Mouse (Mus musculus) splenic B cell, adult 2 months (primary cell): ENCODE results near the gene Psma2.

Experiments used
- DNase-seq: peaks from one replicate; pipeline ENCODE4 v3.0.0-alpha.2; 2011; ENCODE audit warnings: low read depth, low spot score
- H3K27me3 ChIP-seq: 2 replicates; pipeline ENCODE4 v1.6.1; 2012; ENCODE audit warnings: mild to moderate bottlenecking, low read length, moderate library complexity, mixed read lengths; ENCODE audit not compliant: control insufficient read depth, poor library complexity, insufficient read depth, severe bottlenecking
- H3K36me3 ChIP-seq: 2 replicates; pipeline ENCODE4 v1.6.1; 2012; ENCODE audit warnings: mild to moderate bottlenecking, low read length, moderate library complexity, mixed read lengths; ENCODE audit not compliant: control insufficient read depth, poor library complexity, insufficient read depth, severe bottlenecking

Gene Psma2

GRCm38 (mm10) chr13:14612926-14613529, at the start of gene Psma2, which contains the start of gene Mrpl32:
Psma2 (plus strand) TSS chr13:14613240.
Mrpl32 (minus strand) TSS chr13:14613165.
- DNase-seq = peak; percentile 99
- Histone ChIP-seq H3K27me3 (no peaks in the 10 kb centered on the region), H3K36me3 (peaks cover 6% of the 10 kb centered on the region)

GRCm38 (mm10) chr13:14574128-14574527, 38.9 kb upstream of the Psma2 start:
- no peak for DNase-seq
- Histone ChIP-seq H3K27me3 (no peaks in the 10 kb centered on the region), H3K36me3 (no peaks in the 10 kb centered on the region)

GRCm38 (mm10) chr13:14580392-14580791, 32.6 kb upstream of the Psma2 start:
- Histone ChIP-seq H3K27me3 (no peaks in the 10 kb centered on the region), H3K36me3 (no peaks in the 10 kb centered on the region)
- DNase-seq = no peak

GRCm38 (mm10) chr13:14602744-14603143, 10.3 kb upstream of the Psma2 start:
- Histone ChIP-seq H3K36me3 (no peaks in the 10 kb centered on the region), H3K27me3 (no peaks in the 10 kb centered on the region)
- DNase-seq = no peak

GRCm38 (mm10) chr13:14607616-14608015, 5.4 kb upstream of the Psma2 start:
- peaks cover 1% of the 10 kb centered on the region for H3K36me3 ChIP-seq
- no peak for DNase-seq
- H3K27me3 ChIP-seq = no peaks in the 10 kb centered on the region

- peaks cover 6% of the 10 kb centered on the region for H3K36me3 ChIP-seq
- no peaks in the 10 kb centered on the region for H3K27me3 ChIP-seq
- DNase-seq = no peak
These were observed 577 bp upstream of the Psma2 start for GRCm38 (mm10) chr13:14612463-14612862.

- Histone ChIP-seq H3K36me3 (peaks cover 6% of the 10 kb centered on the region), H3K27me3 (no peaks in the 10 kb centered on the region)
- DNase-seq = peak; percentile 39
These were observed 513 bp downstream of the Psma2 start for GRCm38 (mm10) chr13:14613553-14613952.

GRCm38 (mm10) chr13:14618724-14619123, 5.7 kb downstream of the Psma2 start:
- Histone ChIP-seq H3K36me3 (peaks cover 16% of the 10 kb centered on the region; the same call in 1 of the 2 replicates), H3K27me3 (no peaks in the 10 kb centered on the region)
- DNase-seq = peak; percentile 82

GRCm38 (mm10) chr13:14629726-14630641, 16.9 kb downstream of the Psma2 start, which contains the start of gene AW209491:
AW209491 (plus strand) TSS chr13:14630154.
- H3K27me3 ChIP-seq = no peaks in the 10 kb centered on the region
- 0 out of 2 replicates have a peak, but pooled peaks cover 5% of the 10 kb centered on the region for H3K36me3 ChIP-seq
- DNase-seq = peak; percentile 94

GRCm38 (mm10) chr13:14639998-14640397, 27.0 kb downstream of the Psma2 start:
- H3K36me3 ChIP-seq = no peaks in the 10 kb centered on the region; the same call in 1 of the 2 replicates
- no peaks in the 10 kb centered on the region for H3K27me3 ChIP-seq
- no peak for DNase-seq

GRCm38 (mm10) chr13:14649301-14649700, 36.3 kb downstream of the Psma2 start:
- DNase-seq = peak; percentile 47
- H3K27me3 ChIP-seq = no peaks in the 10 kb centered on the region

GRCm38 (mm10) chr13:14667107-14667506, 54.1 kb downstream of the Psma2 start:
- no peak for DNase-seq
- Histone ChIP-seq H3K36me3 (no peaks in the 10 kb centered on the region), H3K27me3 (no peaks in the 10 kb centered on the region; the same call in 1 of the 2 replicates)

More at GRCm38 (mm10) chr13:14649301-14649700, 36.3 kb downstream of the Psma2 start:
- H3K36me3 ChIP-seq = no peaks in the 10 kb centered on the region

- Histone ChIP-seq H3K27me3 (no peaks in the 10 kb centered on the region; the same call in 1 of the 2 replicates), H3K36me3 (no peaks in the 10 kb centered on the region)
- no peak for DNase-seq
These were observed 57.3 kb downstream of the Psma2 start for GRCm38 (mm10) chr13:14670342-14670741.

- no peaks in the 10 kb centered on the region for H3K27me3 ChIP-seq
- no peak for DNase-seq
- H3K36me3 ChIP-seq = no peaks in the 10 kb centered on the region
These were observed 75.9 kb downstream of the Psma2 start for GRCm38 (mm10) chr13:14688955-14689354.

- Histone ChIP-seq H3K27me3 (no peaks in the 10 kb centered on the region), H3K36me3 (no peaks in the 10 kb centered on the region)
- no peak for DNase-seq
These were observed 103.8 kb downstream of the Psma2 start for GRCm38 (mm10) chr13:14716801-14717200.
